Mouse (Mus musculus) monocyte, adult 5-6 weeks (primary cell): Measurements from ENCODE around the gene Gucd1. TPM values are rescaled to one million over a fixed set of nuclear protein-coding genes. Genes with fewer than 3 reads are reported as not detected.

Experiments
- ATAC-seq: fragments of 153-309, 156-312 bp; replicated peaks from 2 replicates; pipeline ENCODE4 v1.8.0; 2017; ENCODE audit warnings: mild to moderate bottlenecking; ENCODE audit not compliant: low TSS enrichment, insufficient number of reproducible peaks, severe bottlenecking, poor library complexity, low FRiP score
- total RNA-seq: library from RNA; stranded (forward); fragments of 200-1000, 200-491, 200-594 nt; gene quantifications from 3 replicates; pipeline ENCODE4 v1.2.3, GENCODE M21; 2017

Gene Gucd1
- total RNA-seq, 1 experiment from 2014 or later: 66.8 TPM

- ATAC-seq: no peak
Measured at GRCm38 (mm10) chr10:75318206-75318605, 199.6 kb downstream of the Gucd1 start.

DNA sequence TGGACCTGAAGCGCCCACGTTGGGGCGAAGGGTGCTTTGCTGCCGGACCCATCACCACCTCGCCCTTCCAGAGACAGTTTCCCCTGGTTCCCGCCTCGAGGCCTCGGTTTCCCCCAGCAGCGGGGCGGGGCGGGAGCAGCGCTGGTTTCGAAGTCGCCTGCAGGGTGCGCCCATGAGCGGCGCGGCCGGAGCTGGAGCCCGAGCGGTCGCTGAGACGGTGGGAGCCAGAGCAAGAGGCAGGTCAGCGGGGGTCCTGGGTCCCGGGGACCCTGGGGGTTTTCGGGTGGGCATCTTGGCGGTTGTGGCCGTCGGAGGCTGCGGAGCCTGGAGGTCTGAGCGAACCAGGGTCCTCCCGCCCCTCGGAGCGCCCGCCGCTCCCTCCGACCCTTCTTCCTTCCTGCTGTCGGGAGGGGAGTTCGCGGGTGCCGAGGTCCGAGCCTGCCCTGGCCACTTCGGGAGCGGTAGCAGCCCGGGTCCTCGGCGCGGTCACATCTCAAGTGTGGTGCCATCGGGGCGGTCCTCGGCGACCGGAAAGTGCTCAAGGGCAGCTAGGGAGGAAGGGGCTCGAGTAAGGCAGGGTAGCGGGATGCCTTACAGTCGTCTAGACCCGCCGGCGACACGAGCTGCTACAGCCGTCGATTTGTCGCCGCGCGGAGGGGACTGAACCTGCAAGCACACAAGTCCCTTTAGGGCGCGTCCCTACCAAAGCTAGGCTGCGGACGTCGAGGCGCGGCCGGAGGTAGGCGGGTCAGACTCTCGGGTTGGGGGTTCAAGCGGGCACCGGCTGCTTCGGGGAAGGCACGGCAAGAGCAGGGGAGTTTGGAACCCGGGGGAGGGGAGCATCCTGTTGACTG is 200.6 kb downstream of the Gucd1 start:
- 0 out of 2 replicates have a peak, but pooled peaks have one; percentile 14 for ATAC-seq

- no peak for ATAC-seq
Measured at GRCm38 (mm10) chr10:75316872-75316907, 201.1 kb downstream of the Gucd1 start, which contains the start of gene Adora2a. Gene Adora2a (plus strand): TSS chr10:75316877.

DNA sequence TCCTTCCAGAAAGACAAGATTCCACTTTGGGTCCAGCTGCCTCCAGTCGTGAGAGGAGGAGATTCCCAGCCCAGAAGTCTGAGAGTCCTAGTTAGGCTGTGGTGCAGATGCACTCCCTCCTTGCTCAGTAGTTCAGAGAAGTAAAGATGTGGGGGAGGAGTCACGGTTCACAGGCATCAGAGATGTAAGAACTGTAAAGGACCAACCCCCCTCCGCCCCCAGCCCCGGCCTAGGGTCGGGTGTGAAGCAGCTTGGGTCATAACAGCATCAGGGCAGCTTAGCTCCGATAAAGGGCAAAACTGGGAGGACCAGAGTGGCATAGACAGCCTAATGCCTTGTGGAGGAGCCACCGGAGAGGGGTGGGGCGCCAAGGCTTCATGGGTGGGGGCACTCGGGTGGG is 201.3 kb downstream of the Gucd1 start:
- ATAC-seq: 0 out of 2 replicates have a peak, but pooled peaks have one; percentile 3

- no peak for ATAC-seq
Measured at GRCm38 (mm10) chr10:75315756-75316155, 202.0 kb downstream of the Gucd1 start.

DNA sequence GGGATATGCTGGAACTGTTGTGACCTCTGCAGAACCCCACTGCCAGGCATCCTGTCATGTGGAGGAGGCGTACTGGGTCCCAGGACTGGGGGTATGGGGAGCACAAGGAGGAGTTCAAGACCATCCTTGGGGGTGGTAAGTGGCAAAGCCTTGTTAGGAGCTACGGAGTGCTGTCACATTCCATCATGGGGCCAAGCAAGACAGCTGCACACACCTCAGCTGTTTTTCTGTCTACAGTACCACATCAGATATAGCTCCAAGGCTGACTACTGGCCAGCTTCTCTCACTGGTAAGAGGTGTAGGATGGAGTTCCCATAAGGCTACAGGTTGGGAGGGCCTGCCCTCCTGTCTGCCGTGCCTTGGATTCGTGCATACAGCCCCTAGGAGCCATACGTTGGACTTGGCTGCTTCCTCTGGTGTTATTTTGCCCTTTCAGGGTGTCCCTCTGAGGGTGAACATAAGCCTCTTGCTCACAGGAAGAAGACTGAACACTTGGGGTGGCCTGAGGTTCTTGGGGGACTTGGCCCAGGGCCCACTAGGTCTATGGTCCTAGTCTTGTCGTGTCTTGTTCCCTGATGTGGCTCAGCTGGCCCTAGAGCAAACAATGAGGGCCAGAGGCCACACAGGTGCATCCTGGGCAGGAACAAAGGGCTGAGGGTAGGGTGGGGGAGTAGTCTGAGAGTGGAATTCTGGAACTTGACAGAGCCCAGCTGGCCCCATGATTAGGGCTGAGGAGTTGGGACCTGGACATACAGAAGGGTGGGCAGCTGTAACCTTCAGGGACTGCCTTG is 203.4 kb downstream of the Gucd1 start:
- no peak for ATAC-seq

DNA sequence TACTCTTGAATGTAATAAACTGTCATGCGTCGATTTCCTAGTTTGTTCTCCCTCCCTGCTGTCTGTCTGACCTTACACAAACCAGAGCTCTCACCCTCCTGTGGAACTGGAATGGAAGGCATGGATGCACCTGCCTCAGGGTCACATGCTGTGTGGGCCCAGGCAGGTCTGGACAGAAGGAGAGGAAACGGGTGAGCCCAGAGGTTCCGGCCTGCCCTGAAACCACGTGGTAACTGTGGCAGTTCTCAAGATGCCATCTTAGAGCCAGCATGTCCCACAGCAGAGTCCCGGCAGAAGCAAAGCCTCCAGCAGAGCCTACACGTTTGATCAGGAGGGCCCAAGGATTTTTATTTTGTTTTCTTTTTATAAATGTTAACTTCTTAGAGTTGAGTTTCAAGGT is 205.4 kb downstream of the Gucd1 start:
- ATAC-seq: no peak

DNA sequence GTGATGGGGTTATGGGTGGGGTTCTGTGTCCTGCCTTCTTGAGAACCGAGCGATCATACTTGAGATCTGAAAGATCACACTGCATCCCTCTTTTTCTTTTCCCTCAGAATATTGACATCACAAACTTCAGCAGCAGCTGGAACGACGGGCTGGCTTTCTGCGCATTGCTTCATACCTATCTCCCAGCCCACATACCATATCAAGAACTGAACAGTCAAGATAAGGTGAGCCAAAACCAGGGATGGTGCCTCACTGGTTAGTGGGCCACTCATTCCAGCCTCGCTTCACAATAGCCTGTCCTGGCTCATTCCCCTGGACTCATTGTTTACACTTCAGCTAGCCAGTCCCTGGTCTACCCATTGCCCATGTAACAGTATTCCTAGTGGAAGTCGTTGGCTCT is 210.6 kb downstream of the Gucd1 start:
- no peak for ATAC-seq

DNA sequence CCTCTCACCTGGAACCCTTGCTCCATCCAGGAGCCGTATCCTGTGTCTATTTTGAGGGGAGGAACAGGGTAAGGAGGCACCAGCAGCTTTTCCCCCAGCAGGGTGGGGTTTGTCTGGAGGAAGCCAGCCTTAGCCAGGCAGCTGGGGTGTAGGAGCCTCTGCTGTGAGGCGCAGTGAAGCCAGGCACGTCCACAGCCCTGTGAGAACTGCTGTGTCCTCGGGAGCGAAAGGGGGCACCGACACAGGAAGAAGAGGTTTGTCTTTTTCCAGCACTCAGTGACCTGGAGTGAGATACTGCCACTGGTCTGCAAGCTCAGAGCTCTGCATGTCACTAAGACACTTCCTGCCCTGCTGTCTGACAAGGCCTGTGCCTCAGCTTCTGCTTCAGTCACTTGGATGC is 213.4 kb downstream of the Gucd1 start:
- no peak for ATAC-seq

GRCm38 (mm10) chr10:75304049-75304405 is 213.7 kb downstream of the Gucd1 start:
- ATAC-seq: no peak

GRCm38 (mm10) chr10:75303324-75304048 is 214.3 kb downstream of the Gucd1 start:
- ATAC-seq: no peak

DNA sequence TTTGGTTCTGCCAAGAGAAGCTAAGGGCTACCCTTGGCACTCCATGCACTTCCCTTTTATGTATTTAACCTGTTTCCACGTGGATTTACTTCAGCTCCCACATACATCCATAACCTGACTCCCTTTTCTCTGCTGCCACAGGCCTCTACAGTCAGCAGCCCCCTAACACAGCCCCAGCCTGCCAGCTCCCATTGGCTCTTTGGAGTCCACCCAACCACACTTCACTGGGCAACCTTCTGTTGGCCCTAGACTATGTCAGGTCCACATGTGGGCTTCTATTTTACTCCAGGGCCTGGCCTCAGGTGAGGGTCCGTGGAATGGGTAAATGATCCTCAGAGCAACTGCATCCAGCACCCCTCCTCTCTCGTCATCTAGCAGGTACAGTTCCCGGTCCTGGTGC is 215.2 kb downstream of the Gucd1 start:
- no peak for ATAC-seq

GRCm38 (mm10) chr10:75301937-75302336 is 215.8 kb downstream of the Gucd1 start:
- ATAC-seq: no peak

DNA sequence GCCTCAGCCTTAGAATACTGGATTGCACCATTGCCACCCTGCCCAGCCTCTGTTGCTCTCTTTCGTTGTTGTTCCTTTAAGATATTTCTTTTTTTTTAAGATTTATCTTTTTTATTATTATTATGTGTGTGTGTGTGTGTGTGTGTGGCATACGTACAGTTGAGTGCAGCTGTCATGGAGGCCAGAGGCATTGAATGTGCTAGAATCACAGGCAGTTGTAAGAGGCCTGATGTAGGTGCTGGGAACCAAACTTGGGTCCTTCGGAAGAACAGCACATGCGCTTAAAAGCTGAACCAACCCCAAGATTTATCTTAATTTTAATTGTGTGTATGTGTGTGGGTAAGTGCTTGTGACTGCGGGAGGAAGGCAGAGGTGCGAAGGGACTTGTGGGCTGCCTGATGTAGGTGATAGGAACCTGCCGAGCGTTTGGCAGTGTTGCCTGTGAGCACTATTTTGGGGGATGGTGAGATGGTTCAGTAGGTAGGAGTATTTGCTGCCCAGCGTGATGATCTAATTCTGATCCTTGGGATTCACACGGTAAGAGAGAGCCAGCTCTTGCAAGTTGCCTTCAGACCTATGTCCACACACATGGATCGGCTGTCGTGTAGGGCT is 216.5 kb downstream of the Gucd1 start:
- no peak for ATAC-seq

Other genes starting within 250 kb of the Gucd1 start
- 19.5 to 51.1 TPM (median 31.6 TPM) in 3 replicates for gene Adora2a, start 201.1 kb downstream of the Gucd1 start, total RNA-seq
- 1.5 to 1.6 TPM (median 1.5 TPM) in 3 replicates for gene Upb1, start 116.9 kb downstream of the Gucd1 start, total RNA-seq
- 46.3 to 64.6 TPM (median 59.6 TPM) in 3 replicates for gene Snrpd3, start 421 bp downstream of the Gucd1 start, total RNA-seq
- gene Lrrc75b, start 42.4 kb upstream of the Gucd1 start, total RNA-seq: not detected in 3 replicates
- 0.53 to 2.2 TPM in 2 of 3 replicates, not detected in the other for gene Ggt1, start 43.6 kb upstream of the Gucd1 start, total RNA-seq
- gene Ggt5, start 71.4 kb upstream of the Gucd1 start, total RNA-seq: 0.75 to 2.8 TPM (median 1.8 TPM) in 3 replicates
- gene Susd2, start 126.0 kb upstream of the Gucd1 start, total RNA-seq: 0.75 TPM in 1 of 3 replicates, not detected in the others
- gene Cabin1, start 246.4 kb upstream of the Gucd1 start, total RNA-seq: 29.4 to 38.1 TPM (median 35.0 TPM) in 3 replicates